Mouse (Mus musculus): ENCODE measurements around the gene Fam57b. TPM values are rescaled to one million over a fixed set of nuclear protein-coding genes. Genes with fewer than 3 reads are reported as not detected.
"Not testable (repeated sequence)": the region's sequence is repeated elsewhere in the genome, so short reads cannot be mapped to it uniquely, and the experiment has no call there.

Gene Fam57b
- polyA plus RNA-seq, 1 experiment from 2014 or later, result 64.4 TPM

GRCm38 (mm10) chr7:126775185-126775977 lies 22.1 kb upstream of the Fam57b start:
- H3K4me1 ChIP-seq (ENCODE audit: control insufficient read depth, insufficient read depth, low read length), result peaks cover 24% of the 10 kb centered on the region
- H3K4me2 ChIP-seq (ENCODE audit: low read depth, low read length), result peak overlapping the region; percentile 88; the same call in 1 of the 2 replicates
- H3K4me3 ChIP-seq (ENCODE audit: low read depth, low read length), result no peak overlapping the region
- H3K9ac ChIP-seq (replicated peaks; ENCODE audit: low read depth, low read length), result no peak overlapping the region
- no peaks in the 10 kb centered on the region for H3K27me3 ChIP-seq (ENCODE audit: control insufficient read depth, insufficient read depth, low read length)
- H3K36me3 ChIP-seq (ENCODE audit: control insufficient read depth, insufficient read depth, low read length), result no peaks in the 10 kb centered on the region
- no peaks in the 10 kb centered on the region for H3K9me3 ChIP-seq (ENCODE audit: control insufficient read depth, low read length)
- WGBS, result 84% methylated on average over 10 of the region's 10 CpGs
- no peak overlapping the region; the same call in 1 of the 2 replicates for H3K27ac ChIP-seq (ENCODE audit: low read depth, low read length)
- ATAC-seq (ENCODE audit: low read depth), result no peak

DNA sequence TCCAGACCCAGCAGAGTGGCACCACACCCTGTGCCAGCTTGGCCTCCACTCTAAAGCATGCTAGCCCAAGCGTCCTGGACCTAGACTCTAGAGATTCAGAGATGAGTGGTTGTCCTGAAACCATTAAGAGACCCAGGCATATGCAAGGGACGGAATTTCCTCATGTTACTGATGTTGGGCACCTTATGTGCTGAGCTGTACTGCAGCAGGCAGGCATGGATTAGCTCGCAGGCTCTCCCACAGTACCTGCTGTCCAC lies 21.6 kb upstream of the Fam57b start:
- no peak for ATAC-seq (ENCODE audit: low read depth)
- Histone ChIP-seq H3K27ac (ENCODE audit: low read depth, low read length) (peak overlapping the region; percentile 69), H3K4me2 (ENCODE audit: low read depth, low read length) (peak overlapping the region; percentile 88; the same call in 1 of the 2 replicates), H3K4me1 (ENCODE audit: control insufficient read depth, insufficient read depth, low read length) (peaks cover 27% of the 10 kb centered on the region), H3K36me3 (ENCODE audit: control insufficient read depth, insufficient read depth, low read length) (no peaks in the 10 kb centered on the region), H3K9me3 (ENCODE audit: control insufficient read depth, low read length) (no peaks in the 10 kb centered on the region), H3K27me3 (ENCODE audit: control insufficient read depth, insufficient read depth, low read length) (no peaks in the 10 kb centered on the region), H3K4me3 (ENCODE audit: low read depth, low read length) (peak overlapping the region; percentile 75), H3K9ac (replicated peaks; ENCODE audit: low read depth, low read length) (peak overlapping the region; percentile 92; the same call in 1 of the 2 replicates)
- 64% methylated on average over 3 of the region's 3 CpGs for WGBS

GRCm38 (mm10) chr7:126776598-126777057 lies 20.8 kb upstream of the Fam57b start, which contains the start of gene Ypel3:
Gene Ypel3 (plus strand): TSS chr7:126776955.
- Histone ChIP-seq H3K27ac (ENCODE audit: low read depth, low read length) (peak within 1 kb of the TSS; percentile 69), H3K36me3 (ENCODE audit: control insufficient read depth, insufficient read depth, low read length) (no peaks in the 10 kb centered on the region), H3K9me3 (ENCODE audit: control insufficient read depth, low read length) (no peaks in the 10 kb centered on the region), H3K4me3 (ENCODE audit: low read depth, low read length) (peak within 1 kb of the TSS; percentile 75), H3K4me1 (ENCODE audit: control insufficient read depth, insufficient read depth, low read length) (peaks cover 34% of the 10 kb centered on the region), H3K4me2 (ENCODE audit: low read depth, low read length) (peak within 1 kb of the TSS; percentile 88), H3K27me3 (ENCODE audit: control insufficient read depth, insufficient read depth, low read length) (no peaks in the 10 kb centered on the region), H3K9ac (replicated peaks; ENCODE audit: low read depth, low read length) (peak within 1 kb of the TSS; percentile 92)
- ATAC-seq (ENCODE audit: low read depth), result peak; percentile 88
- under 1% methylated on average over 35 of the region's 37 CpGs for WGBS

DNA sequence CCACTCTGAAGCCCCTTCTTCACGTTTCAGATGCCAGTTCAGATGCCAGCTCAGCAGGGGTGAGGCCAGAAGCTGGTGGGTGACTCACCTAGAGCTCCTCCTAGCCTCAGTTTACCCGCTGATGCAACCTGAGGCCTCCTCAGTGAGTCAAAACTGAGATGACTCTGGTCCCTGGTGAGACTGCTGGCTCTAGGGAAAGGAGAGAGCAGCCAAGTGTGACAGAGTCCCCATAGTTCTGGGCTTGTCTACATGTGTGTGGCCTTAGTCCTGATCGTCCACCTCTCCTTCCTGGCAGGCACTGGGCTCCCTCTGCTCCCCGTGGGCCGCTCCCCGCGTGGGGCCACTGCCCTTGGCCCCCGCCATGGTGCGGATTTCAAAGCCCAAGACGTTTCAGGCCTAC lies 20.0 kb upstream of the Fam57b start:
- Histone ChIP-seq H3K36me3 (ENCODE audit: control insufficient read depth, insufficient read depth, low read length) (no peaks in the 10 kb centered on the region), H3K9me3 (ENCODE audit: control insufficient read depth, low read length) (no peaks in the 10 kb centered on the region), H3K4me2 (ENCODE audit: low read depth, low read length) (peak overlapping the region; percentile 88), H3K27ac (ENCODE audit: low read depth, low read length) (peak overlapping the region; percentile 69; the same call in 1 of the 2 replicates), H3K9ac (replicated peaks; ENCODE audit: low read depth, low read length) (peak overlapping the region; percentile 92), H3K27me3 (ENCODE audit: control insufficient read depth, insufficient read depth, low read length) (no peaks in the 10 kb centered on the region), H3K4me1 (ENCODE audit: control insufficient read depth, insufficient read depth, low read length) (peaks cover 35% of the 10 kb centered on the region), H3K4me3 (ENCODE audit: low read depth, low read length) (peak overlapping the region; percentile 75)
- ATAC-seq (ENCODE audit: low read depth), result no peak
- WGBS, result 53% methylated on average over 9 of the region's 10 CpGs

- Histone ChIP-seq H3K9ac (replicated peaks; ENCODE audit: low read depth, low read length) (no peak overlapping the region), H3K9me3 (ENCODE audit: control insufficient read depth, low read length) (no peaks in the 10 kb centered on the region), H3K36me3 (ENCODE audit: control insufficient read depth, insufficient read depth, low read length) (no peaks in the 10 kb centered on the region; the same call in 1 of the 2 replicates), H3K4me1 (ENCODE audit: control insufficient read depth, insufficient read depth, low read length) (peaks cover 35% of the 10 kb centered on the region), H3K27me3 (ENCODE audit: control insufficient read depth, insufficient read depth, low read length) (no peaks in the 10 kb centered on the region), H3K4me2 (ENCODE audit: low read depth, low read length) (peak overlapping the region; percentile 88), H3K4me3 (ENCODE audit: low read depth, low read length) (peak overlapping the region; percentile 75; the same call in 1 of the 2 replicates), H3K27ac (ENCODE audit: low read depth, low read length) (no peak overlapping the region)
- no peak for ATAC-seq (ENCODE audit: low read depth)
- 74% methylated on average over 3 of the region's 3 CpGs for WGBS
Measured at GRCm38 (mm10) chr7:126778147-126778546, 19.3 kb upstream of the Fam57b start.

GRCm38 (mm10) chr7:126779101-126779500 lies 18.4 kb upstream of the Fam57b start:
- 92% methylated on average over 7 of the region's 7 CpGs for WGBS
- not testable (repeated sequence) for H3K27ac ChIP-seq (ENCODE audit: low read depth, low read length); H3K27me3 ChIP-seq (ENCODE audit: control insufficient read depth, insufficient read depth, low read length); H3K9me3 ChIP-seq (ENCODE audit: control insufficient read depth, low read length); H3K36me3 ChIP-seq (ENCODE audit: control insufficient read depth, insufficient read depth, low read length); H3K9ac ChIP-seq (replicated peaks; ENCODE audit: low read depth, low read length); H3K4me3 ChIP-seq (ENCODE audit: low read depth, low read length); ATAC-seq (ENCODE audit: low read depth); H3K4me2 ChIP-seq (ENCODE audit: low read depth, low read length)
- H3K4me1 ChIP-seq (ENCODE audit: control insufficient read depth, insufficient read depth, low read length), result peaks cover 35% of the 10 kb centered on the region

GRCm38 (mm10) chr7:126779983-126780970 lies 17.2 kb upstream of the Fam57b start:
- ATAC-seq (ENCODE audit: low read depth), result peak; percentile 75
- 3% methylated on average over 21 of the region's 21 CpGs for WGBS
- Histone ChIP-seq H3K4me2 (ENCODE audit: low read depth, low read length) (peak overlapping the region; percentile 96), H3K9me3 (ENCODE audit: control insufficient read depth, low read length) (no peaks in the 10 kb centered on the region), H3K9ac (replicated peaks; ENCODE audit: low read depth, low read length) (peak overlapping the region; percentile 56), H3K36me3 (ENCODE audit: control insufficient read depth, insufficient read depth, low read length) (peaks cover 6% of the 10 kb centered on the region), H3K27me3 (ENCODE audit: control insufficient read depth, insufficient read depth, low read length) (no peaks in the 10 kb centered on the region), H3K4me1 (ENCODE audit: control insufficient read depth, insufficient read depth, low read length) (peaks cover 35% of the 10 kb centered on the region), H3K27ac (ENCODE audit: low read depth, low read length) (peak overlapping the region; percentile 77), H3K4me3 (ENCODE audit: low read depth, low read length) (peak overlapping the region; percentile 36)

GRCm38 (mm10) chr7:126780971-126781635 lies 16.4 kb upstream of the Fam57b start, which contains the start of gene Tbx6:
Gene Tbx6 (plus strand): TSS chr7:126781483.
- Histone ChIP-seq H3K9ac (replicated peaks; ENCODE audit: low read depth, low read length) (peak within 1 kb of the TSS; percentile 56), H3K9me3 (ENCODE audit: control insufficient read depth, low read length) (no peaks in the 10 kb centered on the region), H3K36me3 (ENCODE audit: control insufficient read depth, insufficient read depth, low read length) (peaks cover 14% of the 10 kb centered on the region), H3K4me1 (ENCODE audit: control insufficient read depth, insufficient read depth, low read length) (peaks cover 29% of the 10 kb centered on the region), H3K27me3 (ENCODE audit: control insufficient read depth, insufficient read depth, low read length) (no peaks in the 10 kb centered on the region), H3K4me2 (ENCODE audit: low read depth, low read length) (peak within 1 kb of the TSS; percentile 96), H3K4me3 (ENCODE audit: low read depth, low read length) (peak within 1 kb of the TSS; percentile 36), H3K27ac (ENCODE audit: low read depth, low read length) (peak within 1 kb of the TSS; percentile 77)
- 5% methylated on average over 22 of the region's 22 CpGs for WGBS
- ATAC-seq (ENCODE audit: low read depth), result 0 out of 2 replicates have a peak, but pooled peaks have one; percentile 0
